Mouse (Mus musculus): ENCODE measurements around the gene Plbd2.

Gene Plbd2

GRCm38 (mm10) chr5:120503144-120503795, at the start of gene Plbd2:
Gene Plbd2 (minus strand): TSS chr5:120503625.
- peak; percentile 57 for DNase-seq (ENCODE audit: low spot score)

DNA sequence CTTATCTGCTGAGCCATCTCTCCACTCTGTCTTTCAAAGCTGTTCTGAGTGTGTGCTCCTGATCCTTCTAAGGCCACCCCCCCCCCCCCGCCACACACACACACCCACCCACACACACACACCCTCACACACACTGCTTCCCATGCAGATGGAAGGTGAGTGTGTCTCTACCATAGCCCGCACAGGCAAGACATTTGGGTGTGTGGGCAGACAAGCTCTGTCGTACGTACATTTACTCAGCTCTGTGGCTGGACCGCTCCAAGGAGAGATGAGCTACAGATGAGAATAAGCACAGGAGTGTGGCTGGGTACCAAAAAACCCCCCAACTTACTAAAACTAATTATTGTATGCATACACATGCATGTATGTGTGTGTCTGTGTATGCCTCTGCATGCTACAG, 47.2 kb upstream of the Plbd2 start:
- DNase-seq (ENCODE audit: low spot score): no peak

DNA sequence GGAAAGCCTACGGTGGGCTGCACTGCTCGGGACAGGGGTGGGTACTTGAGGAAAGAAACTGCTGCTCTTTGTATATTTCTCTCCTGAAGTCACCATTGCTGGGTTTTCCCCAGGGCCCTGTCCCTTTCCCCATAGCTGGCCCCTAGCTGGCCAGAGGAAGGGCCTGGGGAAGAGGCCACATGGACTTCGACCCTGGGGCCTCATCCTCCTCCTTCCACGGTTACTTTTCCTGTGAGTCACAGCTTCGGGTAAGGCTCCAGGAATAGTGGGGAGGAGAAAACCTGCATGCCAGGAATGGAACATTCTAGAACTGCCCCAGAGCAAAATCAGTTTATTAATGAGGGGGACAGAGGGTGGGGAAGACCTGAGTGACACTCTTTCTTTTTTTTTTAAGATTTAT, 46.7 kb upstream of the Plbd2 start:
- no peak for DNase-seq (ENCODE audit: low spot score)

DNA sequence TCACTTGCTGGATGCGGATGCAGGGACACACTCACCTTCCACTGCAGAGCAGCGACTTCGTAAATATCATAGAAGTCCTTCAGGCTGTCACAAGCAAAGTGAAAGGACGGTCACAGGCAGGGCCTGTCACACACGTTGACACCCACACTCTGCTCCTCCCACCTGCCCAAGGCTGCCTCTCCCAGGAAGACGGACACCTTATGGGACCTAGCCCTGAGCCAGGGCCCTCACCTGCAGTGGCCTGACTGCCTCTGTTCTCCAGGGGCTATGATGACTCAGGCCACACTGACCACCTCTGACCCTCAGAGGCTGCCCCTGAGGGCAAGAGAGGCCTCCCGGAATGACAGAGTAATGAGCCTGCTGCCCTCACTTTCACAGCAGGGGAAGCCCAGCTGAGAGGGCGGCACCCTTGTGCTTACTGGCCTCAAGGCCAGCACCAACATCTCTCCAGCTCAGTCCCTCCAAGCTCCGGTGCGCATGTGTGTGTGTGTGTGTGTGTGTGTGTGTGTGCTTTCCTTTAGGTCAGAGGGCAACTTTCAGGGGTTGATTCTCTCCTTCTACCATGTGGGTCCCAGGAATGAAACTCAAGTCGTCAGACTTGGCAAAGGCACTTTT, 44.9 kb upstream of the Plbd2 start:
- DNase-seq (ENCODE audit: low spot score): no peak

- no peak for DNase-seq (ENCODE audit: low spot score)
These were observed 33.2 kb upstream of the Plbd2 start for GRCm38 (mm10) chr5:120536632-120537031.

GRCm38 (mm10) chr5:120536046-120536445, 32.6 kb upstream of the Plbd2 start:
- DNase-seq (ENCODE audit: low spot score): no peak

DNA sequence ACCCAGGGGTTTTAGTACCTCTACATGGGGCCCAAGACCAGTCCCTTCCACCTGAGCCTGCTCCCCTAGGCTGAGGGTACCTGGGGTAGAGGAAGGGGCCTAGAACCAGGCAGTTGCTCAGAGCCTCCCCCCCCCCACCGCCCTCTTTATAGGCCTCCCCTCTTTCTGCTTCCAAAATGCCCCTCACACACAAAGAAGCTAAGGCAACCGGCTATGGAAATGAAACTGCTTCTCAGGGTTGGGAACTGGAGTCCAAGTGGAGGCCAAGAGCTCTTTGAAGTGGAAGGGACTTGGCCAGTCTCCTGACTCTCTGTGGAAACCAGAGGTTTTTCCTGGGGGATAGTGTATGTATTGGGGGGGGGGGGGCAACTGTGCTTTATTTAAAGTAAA, 31.3 kb upstream of the Plbd2 start:
- DNase-seq (ENCODE audit: low spot score): no peak

DNA sequence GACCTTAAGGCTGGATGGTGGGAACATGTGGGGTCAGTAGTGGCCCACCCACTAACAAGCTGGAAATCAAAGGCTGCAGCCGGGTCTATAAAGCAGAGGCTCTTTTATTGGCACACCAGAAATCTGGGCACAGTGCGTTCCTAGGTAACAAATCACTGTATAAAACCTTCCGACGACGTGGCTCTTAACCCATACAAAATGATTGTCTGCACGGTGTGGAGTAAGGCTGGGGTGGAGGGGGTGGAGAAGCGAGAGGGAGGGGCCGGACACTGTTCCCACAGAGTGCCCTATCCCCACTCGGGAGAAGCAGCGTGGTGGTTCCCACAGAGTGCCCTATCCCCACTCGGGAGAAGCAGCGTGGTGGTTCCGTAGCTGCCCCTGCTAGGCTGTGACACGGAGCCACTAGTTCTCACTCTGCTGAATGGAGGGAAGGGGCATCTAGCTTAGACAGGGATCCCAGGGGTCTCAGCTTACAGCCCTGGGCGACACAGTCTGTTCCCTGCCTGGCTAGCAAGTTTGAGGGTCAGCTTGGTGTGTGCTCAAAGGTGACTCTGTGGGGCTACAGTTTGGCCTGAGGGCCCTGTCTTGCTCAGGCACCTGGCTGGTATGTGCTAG, 30.8 kb upstream of the Plbd2 start:
- no peak for DNase-seq (ENCODE audit: low spot score)

- no peak for DNase-seq (ENCODE audit: low spot score)
These were observed 28.2 kb upstream of the Plbd2 start for GRCm38 (mm10) chr5:120531631-120532030.

GRCm38 (mm10) chr5:120527296-120527964, 24.0 kb upstream of the Plbd2 start:
- no peak for DNase-seq (ENCODE audit: low spot score)

DNA sequence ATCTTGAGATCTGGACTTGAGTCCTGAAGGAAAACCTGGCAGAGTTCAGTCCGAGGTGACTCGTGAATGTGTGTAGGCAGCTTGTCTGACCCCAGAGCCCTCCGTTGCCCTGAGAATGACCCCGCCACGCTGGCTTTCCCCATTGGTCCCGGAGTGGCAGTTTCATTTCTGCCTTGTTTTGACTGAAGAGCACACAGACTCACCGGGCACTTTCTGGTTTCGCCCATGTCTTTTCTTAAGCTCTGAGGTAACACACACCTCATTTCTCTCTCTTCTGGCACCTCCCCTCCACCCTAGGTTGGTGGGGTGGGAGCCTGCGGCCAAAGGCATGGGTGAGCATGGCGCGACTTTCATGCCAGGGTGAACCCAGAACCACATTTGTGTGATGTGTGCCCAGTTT, 22.9 kb upstream of the Plbd2 start:
- no peak for DNase-seq (ENCODE audit: low spot score)

DNA sequence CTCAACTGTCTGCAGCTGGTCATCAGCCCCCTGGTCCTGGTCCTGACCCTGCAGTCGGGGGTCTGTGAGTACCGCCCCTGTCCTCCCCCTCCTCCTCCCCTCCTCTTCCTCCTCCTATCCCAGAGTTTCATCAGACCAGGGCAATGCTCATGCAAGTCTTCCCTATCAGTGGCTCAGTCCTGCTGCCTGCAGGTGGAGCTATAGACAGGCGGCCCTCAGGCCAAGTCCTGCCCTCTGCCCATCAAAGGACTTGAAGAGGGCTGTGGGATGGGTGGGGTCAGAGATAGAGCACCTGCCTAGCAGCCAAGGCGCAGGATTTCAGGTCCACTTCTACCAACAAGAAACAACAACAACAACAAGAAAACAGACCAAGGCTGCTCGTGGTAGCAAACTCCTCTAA, 22.3 kb upstream of the Plbd2 start:
- DNase-seq (ENCODE audit: low spot score): no peak

DNA sequence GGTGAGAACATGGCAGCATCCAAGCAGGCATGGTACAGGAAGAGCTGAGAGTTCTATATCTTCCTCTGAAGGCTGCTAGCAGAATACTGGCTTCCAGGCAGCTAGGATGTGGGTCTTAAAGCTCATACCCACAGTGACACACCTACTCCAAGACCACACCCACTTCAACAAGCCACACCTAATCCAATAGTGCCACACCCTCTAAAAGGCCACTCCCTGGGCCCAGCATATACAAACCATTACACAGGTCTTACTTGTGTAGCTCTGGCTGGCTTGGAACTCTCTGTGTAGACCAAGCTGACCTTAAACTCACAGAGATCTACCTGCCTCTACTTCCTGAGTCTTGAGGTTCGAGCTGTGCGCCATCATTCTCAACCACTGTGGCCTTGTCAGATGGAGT, 21.3 kb upstream of the Plbd2 start:
- DNase-seq (ENCODE audit: low spot score): no peak

DNA sequence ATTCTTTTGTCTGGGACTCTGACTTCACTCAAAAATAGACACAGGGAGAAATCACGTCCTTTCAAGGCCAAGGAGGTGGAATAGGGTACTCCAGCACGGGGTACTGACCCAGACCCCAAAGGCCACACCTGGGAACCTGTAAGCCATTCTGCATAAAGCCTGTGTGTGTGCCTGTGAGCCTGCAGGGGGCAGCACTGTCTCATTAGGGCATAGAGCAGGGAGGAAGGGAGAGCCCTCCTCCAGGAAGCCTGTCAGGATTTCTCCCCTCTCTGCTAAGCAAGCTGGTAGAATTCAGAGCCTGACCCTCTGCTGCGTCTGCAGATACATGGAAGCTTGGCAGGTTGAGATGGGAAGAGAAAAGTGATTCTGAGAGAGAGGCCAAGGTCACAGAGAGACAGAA, 19.2 kb upstream of the Plbd2 start:
- DNase-seq (ENCODE audit: low spot score): no peak

DNA sequence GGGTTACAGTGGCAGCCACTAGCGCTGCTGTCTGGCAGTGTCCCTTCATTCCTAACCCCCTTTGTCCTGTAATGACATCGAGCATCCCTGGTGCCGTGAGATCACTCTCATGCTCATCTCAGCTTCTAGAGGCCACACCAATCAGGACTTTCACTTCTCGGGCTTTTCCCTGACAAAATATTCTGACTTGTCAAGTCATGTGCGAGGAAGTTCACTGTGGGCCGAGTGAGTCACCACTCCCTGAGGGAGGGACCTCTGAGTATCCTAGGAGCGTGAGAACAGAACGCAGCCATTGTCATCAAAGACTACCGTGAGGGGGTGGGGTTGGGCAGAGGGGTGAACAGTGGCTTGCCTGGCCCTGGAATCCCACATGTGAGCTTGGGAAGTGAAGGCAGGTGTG, 14.1 kb upstream of the Plbd2 start:
- DNase-seq (ENCODE audit: low spot score): no peak

DNA sequence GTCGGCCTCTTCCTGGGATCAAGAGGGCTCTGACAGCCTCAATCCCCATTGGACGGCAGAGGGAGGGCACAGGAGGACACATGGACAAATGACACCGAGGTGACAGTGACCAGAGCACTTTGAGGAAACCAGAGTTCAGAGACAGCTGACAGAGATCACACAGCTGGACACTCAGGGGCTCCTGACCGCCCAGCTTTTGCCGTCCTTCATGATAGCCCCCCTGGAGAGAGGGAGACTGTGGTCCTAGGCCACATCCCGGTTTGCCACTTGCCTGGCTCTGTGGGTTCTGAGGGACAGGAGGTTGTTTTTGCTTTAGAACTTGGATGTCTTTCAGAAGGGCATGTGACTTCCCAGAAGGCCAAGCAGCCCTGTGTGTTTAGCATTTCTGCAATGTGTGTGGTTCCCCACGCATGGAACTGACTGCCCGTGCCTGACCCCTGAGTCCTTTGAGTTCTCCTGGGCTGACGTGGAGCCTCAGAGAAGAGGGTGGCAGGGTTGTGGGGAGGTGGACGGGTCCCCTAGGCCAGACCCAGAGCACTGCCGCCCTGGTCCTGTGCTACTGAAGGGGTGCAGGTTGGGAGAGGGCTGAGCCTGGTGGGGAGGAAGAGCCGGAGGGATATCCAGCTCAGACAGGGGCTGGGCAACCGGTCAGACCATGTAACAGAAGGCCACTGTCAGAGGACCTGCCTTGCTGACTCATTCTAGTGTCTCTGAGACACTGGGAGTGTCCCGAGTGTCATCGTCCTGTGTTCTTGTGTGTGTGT, 13.0 kb upstream of the Plbd2 start:
- DNase-seq (ENCODE audit: low spot score): no peak

DNA sequence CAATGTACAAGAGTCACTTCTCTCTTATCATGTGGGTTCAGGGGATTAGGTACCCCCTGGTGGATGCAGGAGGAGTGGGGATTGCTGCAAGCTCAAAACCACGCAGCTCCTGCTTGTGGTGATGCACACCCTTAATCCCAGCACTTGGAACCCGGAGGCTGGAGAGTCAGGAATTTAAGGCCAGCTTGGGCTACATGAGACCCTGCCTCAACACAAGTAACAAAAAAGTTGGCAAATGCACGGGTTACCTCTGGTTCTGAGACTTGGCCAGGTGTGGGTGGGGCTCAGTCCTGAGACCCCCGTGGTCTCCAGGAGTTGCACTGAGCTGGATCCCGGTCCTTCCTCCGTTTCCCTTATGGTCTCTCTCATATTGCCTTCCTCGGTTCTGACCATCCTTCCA, 12.0 kb upstream of the Plbd2 start:
- DNase-seq (ENCODE audit: low spot score): no peak

DNA sequence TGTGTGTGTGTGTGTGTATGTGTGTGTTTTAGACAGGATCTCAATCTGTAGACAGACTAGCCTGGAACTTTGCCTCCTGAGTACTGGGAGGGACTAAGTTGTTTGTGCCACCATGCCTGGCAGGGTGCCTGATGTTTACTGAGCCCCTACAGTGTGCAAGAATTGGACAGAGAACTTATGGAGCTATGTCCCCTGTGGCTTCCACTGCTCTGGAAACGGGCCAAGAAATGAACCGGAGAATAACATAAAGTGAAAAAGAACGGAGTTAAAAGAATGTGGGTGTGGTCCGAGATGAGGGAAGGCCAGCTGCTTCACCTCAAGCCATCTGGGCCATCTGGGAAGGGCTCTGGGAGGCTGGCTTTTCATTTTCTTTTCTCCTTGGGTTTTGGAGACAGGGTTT, 11.3 kb upstream of the Plbd2 start:
- no peak for DNase-seq (ENCODE audit: low spot score)

- no peak for DNase-seq (ENCODE audit: low spot score)
These were observed 10.7 kb upstream of the Plbd2 start for GRCm38 (mm10) chr5:120514031-120514677.

GRCm38 (mm10) chr5:120512911-120513555, 9.6 kb upstream of the Plbd2 start:
- DNase-seq (ENCODE audit: low spot score): no peak

- DNase-seq (ENCODE audit: low spot score): no peak
These were observed 8.3 kb upstream of the Plbd2 start for GRCm38 (mm10) chr5:120511643-120512220.

Measured in left cerebral cortex, adult 11 months (tissue).